Mouse (Mus musculus) lung, embryonic 16.5 days (tissue): ENCODE measurements around the gene Cdc37l1. TPM values are rescaled to one million over a fixed set of nuclear protein-coding genes. Genes with fewer than 3 reads are reported as not detected.

Source experiments
- ATAC-seq: fragments of 200-750 bp; cut with Nextera tagmentation; 2 replicates; pipeline ENCODE4 v1.8.0; 2017; ENCODE audit warnings: low read depth, mild to moderate bottlenecking, moderate library complexity
- H3K27ac ChIP-seq: fragments of 300-500 bp; sonication (generic); 2 replicates; pipeline ENCODE4 v1.5.1; 2014; ENCODE audit warnings: mild to moderate bottlenecking, control low read depth, low read length
- H3K27me3 ChIP-seq: fragments of 300-500 bp; sonication (generic); 2 replicates; pipeline ENCODE4 v1.6.1; 2014; ENCODE audit warnings: low read depth, low read length, mixed read lengths; ENCODE audit not compliant: control insufficient read depth, insufficient read depth
- H3K36me3 ChIP-seq: fragments of 300-500 bp; sonication (generic); 2 replicates; pipeline ENCODE4 v1.6.1; 2014; ENCODE audit warnings: low read length; ENCODE audit not compliant: control insufficient read depth, insufficient read depth
- H3K4me1 ChIP-seq: fragments of 300-500 bp; sonication (generic); replicated peaks from 2 replicates; pipeline ENCODE4 v1.6.1; 2014; ENCODE audit warnings: low read length, mixed read lengths; ENCODE audit not compliant: control insufficient read depth, insufficient read depth
- H3K4me2 ChIP-seq: fragments of 300-500 bp; sonication (generic); 2 replicates; pipeline ENCODE4 v1.6.1; 2014; ENCODE audit warnings: low read depth, low read length, control low read depth
- H3K4me3 ChIP-seq: fragments of 300-500 bp; sonication (generic); 2 replicates; pipeline ENCODE4 v1.5.1; 2014; ENCODE audit warnings: mild to moderate bottlenecking, low read length, control low read depth
- H3K9ac ChIP-seq: fragments of 300-500 bp; sonication (generic); 2 replicates; pipeline ENCODE4 v1.6.1; 2014; ENCODE audit warnings: low read length, control low read depth
- H3K9me3 ChIP-seq: fragments of 300-500 bp; sonication (generic); 2 replicates; pipeline ENCODE4 v1.6.1; 2016; ENCODE audit warnings: low read length; ENCODE audit not compliant: control insufficient read depth
- whole genome bisulfite sequencing: fragments of 180-500 bp; shearing (Covaris S2); extraction: QIAGEN DNeasy Blood & Tissue Kit; methylation state at CpG from one replicate; pipeline ENCODE4 v1.1.7; 2014; 5-methylcytosine and 5-hydroxymethylcytosine counted together
- polyA plus RNA-seq: library from polyadenylated mRNA; unstranded; fragments of >200 nt; fragmentation: Nextera tagmentation; extraction: Ambion mirVana; gene quantifications from 2 replicates; pipeline ENCODE4 v1.2.1, GENCODE M21; 2015

Cdc37l1 gene
- polyA plus RNA-seq, 1 experiment from 2014 or later = 37.2 TPM

DNA sequence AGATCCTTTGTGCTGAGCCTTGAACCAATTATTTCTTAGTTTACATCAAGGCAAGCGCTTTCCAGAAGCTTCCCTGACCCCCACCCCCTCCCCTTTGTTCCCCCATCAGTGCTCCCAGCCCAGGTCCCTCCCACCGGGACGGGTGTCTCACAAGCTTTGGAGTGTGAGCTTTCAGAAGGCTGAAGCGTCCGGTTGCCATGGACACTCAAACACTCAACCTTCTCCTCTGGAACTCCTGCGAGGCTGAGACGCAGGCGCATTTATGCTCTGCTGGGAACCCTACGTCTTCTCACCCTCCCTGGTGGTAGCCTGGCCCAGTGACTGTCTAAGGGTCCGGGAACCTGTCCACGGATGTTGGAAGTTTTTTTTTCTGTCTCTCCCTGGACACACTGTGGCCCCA is 22.5 kb upstream of the Cdc37l1 start, which contains the start of gene 4430402I18Rik:
Gene 4430402I18Rik, minus strand, starts transcription at position 149 of the 400 bp plus-strand sequence.
- 0 out of 2 replicates have a peak within 1 kb of the TSS, but pooled peaks have one; percentile 27 for H3K4me2 ChIP-seq
- peak; percentile 61 for ATAC-seq
- H3K9me3 ChIP-seq = no peaks in the 10 kb centered on the region
- H3K9ac ChIP-seq = no peak within 1 kb of the TSS
- no peaks in the 10 kb centered on the region for H3K27me3 ChIP-seq
- no peak within 1 kb of the TSS for H3K4me3 ChIP-seq
- H3K36me3 ChIP-seq = no peaks in the 10 kb centered on the region
- H3K27ac ChIP-seq = no peak within 1 kb of the TSS
- H3K4me1 ChIP-seq = peaks cover 17% of the 10 kb centered on the region
- 11% methylated on average over 11 of the region's 11 CpGs for WGBS

DNA sequence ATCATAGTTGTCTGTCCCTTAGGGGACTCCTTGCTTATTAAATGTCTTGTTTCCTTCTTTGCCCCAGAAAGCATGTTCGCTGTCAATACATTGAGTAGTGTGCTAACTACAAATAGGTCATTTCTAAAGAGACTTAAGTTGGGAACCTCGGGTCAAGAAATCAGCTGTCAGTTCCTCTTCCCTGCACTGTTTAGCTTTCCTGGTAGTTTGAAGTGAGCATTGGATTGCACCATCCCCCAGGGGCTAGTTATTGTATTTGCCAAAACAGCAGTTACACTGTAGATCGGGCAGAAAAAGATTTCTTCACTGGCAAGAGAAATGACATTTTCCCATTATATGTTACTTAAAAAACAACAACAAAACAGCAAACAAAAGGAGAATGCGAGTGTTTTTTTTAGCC is 22.0 kb upstream of the Cdc37l1 start:
- H3K36me3 ChIP-seq = no peaks in the 10 kb centered on the region
- H3K27ac ChIP-seq = no peak overlapping the region
- no peak for ATAC-seq
- no peak overlapping the region for H3K4me3 ChIP-seq
- H3K4me2 ChIP-seq = no peak overlapping the region
- no peaks in the 10 kb centered on the region for H3K9me3 ChIP-seq
- H3K4me1 ChIP-seq = peaks cover 16% of the 10 kb centered on the region
- WGBS = 65% methylated on average over 4 of the region's 4 CpGs
- no peak overlapping the region for H3K9ac ChIP-seq
- H3K27me3 ChIP-seq = no peaks in the 10 kb centered on the region

DNA sequence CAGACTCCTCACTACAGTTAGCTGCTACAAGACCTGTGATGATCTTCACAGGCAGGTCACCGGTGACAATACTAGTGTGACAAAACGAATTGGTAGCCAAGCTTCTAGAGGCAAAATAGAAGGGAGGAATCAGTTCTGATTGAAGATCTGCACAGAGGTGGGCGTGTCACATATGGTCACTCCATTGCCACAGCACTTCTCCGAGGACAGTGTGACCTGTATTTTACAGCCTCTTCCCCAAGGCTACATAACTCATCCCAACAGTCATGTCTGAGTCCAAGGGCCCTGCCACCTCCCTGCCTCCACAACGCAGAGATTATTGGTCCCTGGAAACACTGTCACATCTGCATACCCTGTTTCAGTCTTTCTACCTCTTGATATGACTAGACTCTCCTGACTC is 20.9 kb upstream of the Cdc37l1 start:
- Histone ChIP-seq H3K27ac (no peak overlapping the region), H3K36me3 (no peaks in the 10 kb centered on the region), H3K27me3 (no peaks in the 10 kb centered on the region), H3K4me2 (no peak overlapping the region), H3K9ac (no peak overlapping the region), H3K4me1 (peaks cover 14% of the 10 kb centered on the region), H3K9me3 (no peaks in the 10 kb centered on the region), H3K4me3 (no peak overlapping the region)
- no peak for ATAC-seq
- 76% methylated on average over 5 of the region's 5 CpGs for WGBS

- peaks cover 3% of the 10 kb centered on the region; the same call in 1 of the 2 replicates for H3K27me3 ChIP-seq
- no peak overlapping the region for H3K27ac ChIP-seq
- no peak overlapping the region for H3K9ac ChIP-seq
- H3K36me3 ChIP-seq = no peaks in the 10 kb centered on the region
- WGBS = 35% methylated on average over 11 of the region's 11 CpGs
- no peaks in the 10 kb centered on the region for H3K9me3 ChIP-seq
- H3K4me3 ChIP-seq = no peak overlapping the region
- ATAC-seq = no peak
- peaks cover 8% of the 10 kb centered on the region; the same call in 1 of the 2 replicates for H3K4me1 ChIP-seq
- H3K4me2 ChIP-seq = no peak overlapping the region
These were observed 19.9 kb upstream of the Cdc37l1 start for GRCm38 (mm10) chr19:28970251-28970650.

DNA sequence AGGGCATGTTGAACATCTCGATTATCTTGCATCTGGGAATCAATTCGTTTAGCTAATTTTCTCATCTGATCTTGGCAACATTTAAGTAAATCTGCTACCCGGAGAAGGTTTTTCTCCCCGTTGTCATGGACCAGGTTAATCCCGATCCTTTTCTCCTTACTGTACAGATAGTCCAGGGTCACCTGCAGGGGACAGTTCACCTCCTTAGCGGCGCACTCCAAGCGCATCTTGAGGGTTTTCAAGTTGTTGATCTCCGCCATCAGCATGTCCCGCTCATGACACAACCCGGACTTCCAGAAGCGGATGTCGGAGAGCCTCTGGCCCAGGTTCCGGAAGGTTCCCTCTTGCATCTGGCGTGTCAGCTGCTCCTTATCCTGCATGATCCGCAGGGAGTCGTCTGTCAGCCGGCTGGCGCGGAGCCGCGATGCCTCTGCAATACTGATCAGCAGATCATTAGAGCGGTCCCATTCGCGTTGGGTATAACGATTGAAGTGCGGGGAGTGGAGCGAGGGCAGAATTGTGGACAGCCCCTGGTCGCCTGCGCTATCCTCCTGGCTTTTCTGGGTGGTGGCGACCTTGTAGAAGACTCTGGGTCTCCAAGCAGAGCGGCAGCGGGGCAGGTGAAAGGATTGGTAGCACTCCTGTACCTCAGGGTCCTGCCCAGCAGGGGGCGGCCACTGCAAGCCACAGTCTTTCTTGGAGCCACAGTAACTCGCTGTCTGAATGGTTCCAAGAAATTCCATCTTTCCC is 15.1 kb upstream of the Cdc37l1 start:
- 15% methylated on average over 35 of the region's 35 CpGs for WGBS
- H3K9me3 ChIP-seq = no peaks in the 10 kb centered on the region
- peak overlapping the region; percentile 67 for H3K4me2 ChIP-seq
- ATAC-seq = peak; percentile 74
- H3K27me3 ChIP-seq = peaks cover 3% of the 10 kb centered on the region; the same call in 1 of the 2 replicates
- H3K36me3 ChIP-seq = no peaks in the 10 kb centered on the region
- H3K27ac ChIP-seq = no peak overlapping the region
- H3K9ac ChIP-seq = peak overlapping the region; percentile 19
- peaks cover 2% of the 10 kb centered on the region; the same call in 1 of the 2 replicates for H3K4me1 ChIP-seq
- H3K4me3 ChIP-seq = peak overlapping the region; percentile 39

DNA sequence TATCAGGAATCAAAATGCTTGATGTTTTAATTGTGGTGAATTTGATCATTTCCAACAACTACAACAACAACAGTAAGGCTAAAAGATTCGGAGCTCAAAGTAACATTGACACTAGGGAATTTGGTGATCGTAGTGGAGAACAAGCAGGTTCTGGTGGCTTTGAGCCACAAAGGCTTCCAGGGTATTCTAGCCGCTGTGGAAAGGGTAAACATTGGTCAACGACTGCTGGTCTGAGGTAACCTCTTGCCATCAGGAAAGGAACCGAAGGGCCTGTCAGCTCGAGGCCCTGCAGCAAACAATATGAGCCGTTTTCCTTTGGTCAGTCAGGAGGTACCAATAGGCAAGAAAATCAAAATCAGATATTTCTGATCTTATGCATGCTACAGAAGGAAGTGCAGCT is 7.5 kb upstream of the Cdc37l1 start:
- H3K36me3 ChIP-seq = no peaks in the 10 kb centered on the region
- WGBS = 55% methylated on average over 7 of the region's 7 CpGs
- no peaks in the 10 kb centered on the region for H3K4me1 ChIP-seq
- no peak overlapping the region for H3K4me2 ChIP-seq
- H3K4me3 ChIP-seq = no peak overlapping the region
- H3K27me3 ChIP-seq = no peaks in the 10 kb centered on the region
- no peak for ATAC-seq
- H3K27ac ChIP-seq = no peak overlapping the region
- H3K9ac ChIP-seq = no peak overlapping the region
- no peaks in the 10 kb centered on the region for H3K9me3 ChIP-seq

GRCm38 (mm10) chr19:28989515-28989914 is 637 bp upstream of the Cdc37l1 start:
- no peaks in the 10 kb centered on the region for H3K9me3 ChIP-seq

DNA sequence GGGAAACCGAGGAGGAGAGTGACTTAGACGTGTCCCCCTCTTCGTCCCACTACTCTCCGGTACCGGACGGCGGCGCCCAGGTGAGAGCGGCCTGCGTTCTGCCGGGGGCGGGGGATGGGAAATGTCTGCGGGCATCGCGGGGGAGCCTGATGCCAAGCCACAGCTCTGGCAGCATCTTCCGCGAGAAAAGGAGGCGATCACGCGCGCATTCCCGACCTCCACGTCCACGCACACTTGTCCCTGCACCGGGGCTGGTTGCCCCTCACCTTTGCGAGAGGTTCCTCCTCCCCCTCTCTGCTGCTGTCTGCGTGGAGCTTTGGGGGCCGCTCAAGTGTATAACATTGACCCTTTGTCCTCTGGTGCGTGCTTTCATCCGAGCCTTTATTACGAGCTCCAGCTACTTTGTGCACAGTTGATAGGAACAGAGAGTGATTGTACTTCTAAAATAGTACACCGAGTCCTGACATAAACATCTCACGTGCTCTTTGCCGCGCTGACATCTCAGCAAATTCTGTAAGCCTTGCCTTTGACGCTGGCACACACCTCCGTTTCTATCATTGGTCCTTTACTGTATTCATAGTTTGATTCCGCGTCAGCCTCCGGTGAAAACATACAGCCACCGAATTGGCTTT is 554 bp downstream of the Cdc37l1 start:
- H3K4me2 ChIP-seq = peak overlapping the region; percentile 64
- H3K4me1 ChIP-seq = peaks cover 6% of the 10 kb centered on the region
- H3K9ac ChIP-seq = peak overlapping the region; percentile 91
- H3K4me3 ChIP-seq = peak overlapping the region; percentile 91
- peak overlapping the region; percentile 88 for H3K27ac ChIP-seq
- no peaks in the 10 kb centered on the region for H3K27me3 ChIP-seq
- ATAC-seq = peak; percentile 65
- under 1% methylated on average over 31 of the region's 41 CpGs for WGBS
- peaks cover 7% of the 10 kb centered on the region for H3K36me3 ChIP-seq
- H3K9me3 ChIP-seq = no peaks in the 10 kb centered on the region

More at GRCm38 (mm10) chr19:28989515-28989914, 637 bp upstream of the Cdc37l1 start:
- Histone ChIP-seq H3K36me3 (0 out of 2 replicates have a peak, but pooled peaks cover 2% of the 10 kb centered on the region), H3K4me1 (peaks cover 6% of the 10 kb centered on the region), H3K9ac (peak overlapping the region; percentile 91), H3K4me2 (peak overlapping the region; percentile 64), H3K27ac (peak overlapping the region; percentile 18), H3K27me3 (no peaks in the 10 kb centered on the region), H3K4me3 (peak overlapping the region; percentile 91)
- no peak for ATAC-seq
- 28% methylated on average over 8 of the region's 8 CpGs for WGBS

DNA sequence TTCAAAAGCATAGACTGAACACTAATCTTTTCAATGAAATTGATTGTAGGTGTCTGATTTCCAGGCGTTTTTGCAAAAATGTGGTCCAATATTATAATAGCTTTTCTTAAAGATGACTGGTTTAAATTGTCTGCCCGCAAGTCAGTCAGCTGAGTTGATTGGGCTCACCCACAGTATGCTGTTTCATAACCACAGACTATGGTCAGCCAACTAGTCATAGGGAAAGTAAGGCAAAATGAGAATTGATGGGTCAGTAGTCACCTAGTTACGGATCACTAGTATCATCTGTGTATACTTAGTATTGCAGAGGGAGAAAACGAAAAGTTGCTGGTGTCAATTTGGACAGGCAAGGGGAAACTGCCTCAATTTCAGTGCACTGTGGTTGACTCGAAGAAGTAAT is 1.2 kb downstream of the Cdc37l1 start:
- H3K36me3 ChIP-seq = peaks cover 9% of the 10 kb centered on the region
- H3K9me3 ChIP-seq = no peaks in the 10 kb centered on the region
- 66% methylated on average over 5 of the region's 5 CpGs for WGBS
- H3K9ac ChIP-seq = peak overlapping the region; percentile 91
- no peaks in the 10 kb centered on the region for H3K27me3 ChIP-seq
- peaks cover 6% of the 10 kb centered on the region for H3K4me1 ChIP-seq
- no peak overlapping the region for H3K27ac ChIP-seq
- peak overlapping the region; percentile 91 for H3K4me3 ChIP-seq
- peak overlapping the region; percentile 64 for H3K4me2 ChIP-seq
- no peak for ATAC-seq
